Mouse (Mus musculus): ENCODE data around the gene Timm44. TPM values are rescaled to one million over a fixed set of nuclear protein-coding genes. Genes with fewer than 3 reads are reported as not detected.
"Not testable (repeated sequence)": the region's sequence is repeated elsewhere in the genome, so short reads cannot be mapped to it uniquely, and the experiment has no call there.

The Timm44 gene
- total RNA-seq, 2 experiments from 2014 or later, result 74.5 to 128 TPM

DNA sequence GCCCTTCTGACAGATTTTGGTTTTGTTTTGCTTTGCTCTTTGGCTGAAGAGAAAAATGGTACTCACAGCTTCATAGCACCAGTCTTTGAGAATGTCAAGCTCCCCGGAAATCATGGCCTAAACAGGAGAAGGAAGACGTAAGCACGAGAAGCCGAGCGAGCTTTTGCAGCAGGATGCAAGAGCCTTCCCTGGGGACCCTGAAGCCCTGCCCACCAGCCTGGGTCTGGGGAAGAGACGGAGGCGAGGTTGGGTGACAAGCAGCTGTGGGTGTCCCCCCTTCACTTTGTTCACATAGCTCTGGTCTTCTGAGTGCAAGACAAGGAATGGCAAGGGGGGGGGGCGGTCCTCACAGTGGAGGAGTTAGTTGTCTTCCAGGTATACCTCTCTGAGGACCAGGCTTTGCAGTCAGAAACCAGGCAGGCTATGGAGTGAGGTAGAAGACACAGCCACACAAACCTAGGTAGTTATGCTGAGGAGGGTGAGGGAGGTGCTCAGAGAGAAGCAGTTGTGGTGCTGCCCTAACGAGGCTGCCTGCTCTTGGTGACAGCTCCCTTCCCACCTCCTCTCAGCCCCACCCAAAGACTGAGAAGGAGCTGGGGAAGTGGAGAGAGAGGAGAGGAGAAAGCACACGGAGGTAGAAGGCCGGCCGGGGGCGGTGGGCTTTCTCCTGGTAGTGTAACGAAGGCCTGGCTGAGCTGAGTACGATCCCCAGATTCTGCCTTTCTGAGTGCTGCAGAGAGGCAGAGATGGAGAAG, 10.4 kb downstream of the Timm44 start:
- no peak for ATAC-seq (replicated peaks; ENCODE audit: poor library complexity, severe bottlenecking)

DNA sequence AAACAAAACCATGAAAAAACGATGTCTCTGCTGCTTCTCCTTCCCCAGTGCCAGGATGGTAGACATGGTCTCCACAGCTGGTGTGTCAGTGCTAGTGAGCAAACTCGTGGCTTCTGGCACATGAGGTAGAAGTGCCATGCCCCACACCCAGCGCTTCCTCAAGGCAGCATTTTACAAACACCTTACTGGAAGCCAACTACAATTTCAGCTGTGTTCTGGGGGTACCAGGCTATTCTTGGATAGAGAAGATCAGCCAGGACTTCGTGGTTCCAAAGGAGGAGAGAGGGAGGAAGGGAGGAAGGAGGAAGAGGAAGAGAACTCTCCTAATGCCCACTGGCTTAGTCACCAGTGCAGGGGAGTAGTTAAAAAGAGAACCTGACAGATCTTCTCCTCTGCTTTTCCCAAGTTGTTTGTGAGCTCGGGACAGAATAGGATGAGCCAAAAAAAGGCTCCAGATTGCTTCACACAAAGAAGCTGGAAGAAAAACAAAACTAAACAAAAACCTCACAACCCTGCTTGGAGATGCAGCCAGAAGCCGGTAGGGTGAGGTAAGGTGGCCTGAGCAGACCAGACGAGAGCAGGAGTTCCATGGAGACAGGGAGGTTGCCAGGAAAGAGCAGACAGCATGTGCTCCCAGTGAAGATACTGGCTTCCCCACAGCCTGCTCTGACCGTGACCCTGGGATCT, 12.5 kb downstream of the Timm44 start:
- ATAC-seq (replicated peaks; ENCODE audit: poor library complexity, severe bottlenecking), result no peak

DNA sequence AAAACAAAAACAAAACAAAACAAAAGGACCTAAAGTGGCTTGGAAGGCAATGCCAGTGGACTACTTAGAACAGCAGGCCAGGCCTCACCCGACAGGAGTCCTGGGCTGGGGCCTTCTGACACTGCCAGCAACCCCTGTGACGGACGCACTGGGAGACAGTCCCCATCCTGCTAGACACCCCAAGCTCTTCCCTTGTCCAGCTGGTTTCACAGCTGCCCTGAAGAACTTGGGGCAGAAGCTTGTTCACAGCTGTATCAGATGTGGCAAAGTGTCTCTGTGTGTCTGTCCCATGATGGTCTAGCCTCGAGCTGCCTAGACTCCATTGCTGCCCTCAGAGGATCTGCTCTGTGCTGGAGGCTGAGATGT, 15.9 kb downstream of the Timm44 start:
- ATAC-seq (replicated peaks; ENCODE audit: poor library complexity, severe bottlenecking), result no peak

DNA sequence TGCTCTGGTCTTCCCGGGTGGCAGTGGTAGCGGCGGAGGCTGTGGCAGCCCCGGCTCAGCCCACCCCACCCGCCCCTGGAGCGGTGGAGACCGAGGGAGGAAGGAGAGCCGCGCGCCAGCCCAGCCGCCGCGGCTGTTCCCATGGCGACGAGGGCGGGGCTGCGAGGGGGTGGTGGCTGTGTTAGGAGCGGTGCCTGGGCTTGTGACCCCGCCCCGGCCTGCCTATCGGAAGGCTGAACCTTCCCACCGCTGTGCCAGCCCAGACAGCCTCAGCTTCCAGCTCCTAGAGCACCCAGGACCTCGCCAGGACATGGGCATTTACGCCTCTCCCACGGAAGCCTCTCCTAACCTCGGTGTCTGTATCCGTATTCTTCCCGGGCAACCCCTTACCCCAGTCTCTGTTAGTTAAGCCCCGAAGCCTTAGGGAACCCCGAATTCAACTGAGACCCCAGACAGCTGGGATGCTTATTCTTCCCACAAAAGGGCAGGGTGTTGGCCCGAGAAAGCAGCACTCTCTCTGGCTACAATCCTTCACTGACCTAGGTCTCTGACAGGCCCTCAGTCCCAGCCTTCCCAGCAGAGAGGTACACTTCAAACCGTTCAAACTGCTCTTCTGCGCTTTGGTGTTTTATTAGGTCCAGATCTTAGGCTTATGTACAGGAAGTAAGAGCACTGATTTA, 16.4 kb downstream of the Timm44 start, which contains the start of gene Ctxn1:
Gene Ctxn1 (minus strand): TSS at position 150 of the 680 bp plus-strand sequence.
- ATAC-seq (replicated peaks; ENCODE audit: poor library complexity, severe bottlenecking), result peak; percentile 88

DNA sequence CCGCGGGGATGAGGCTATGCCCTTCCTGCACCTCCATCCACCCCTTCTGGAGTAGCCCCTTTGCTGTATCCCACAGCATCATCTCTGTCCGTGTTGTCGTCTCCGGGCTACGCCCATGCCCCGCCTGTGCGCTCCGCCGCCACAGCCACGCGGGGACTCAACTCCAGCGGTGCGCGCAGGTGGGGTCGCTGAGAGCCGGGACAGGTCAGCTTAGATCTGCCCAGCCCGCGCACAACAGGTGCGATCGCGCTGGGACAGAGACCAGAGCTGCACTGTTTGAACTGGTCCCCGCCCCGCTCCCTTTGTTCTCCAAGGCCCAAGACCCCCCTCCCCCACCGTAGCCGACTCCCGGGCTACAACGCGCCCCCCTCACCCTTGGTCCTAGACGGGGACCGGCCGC, 17.0 kb downstream of the Timm44 start:
- peak; percentile 13 for ATAC-seq (replicated peaks; ENCODE audit: poor library complexity, severe bottlenecking)

DNA sequence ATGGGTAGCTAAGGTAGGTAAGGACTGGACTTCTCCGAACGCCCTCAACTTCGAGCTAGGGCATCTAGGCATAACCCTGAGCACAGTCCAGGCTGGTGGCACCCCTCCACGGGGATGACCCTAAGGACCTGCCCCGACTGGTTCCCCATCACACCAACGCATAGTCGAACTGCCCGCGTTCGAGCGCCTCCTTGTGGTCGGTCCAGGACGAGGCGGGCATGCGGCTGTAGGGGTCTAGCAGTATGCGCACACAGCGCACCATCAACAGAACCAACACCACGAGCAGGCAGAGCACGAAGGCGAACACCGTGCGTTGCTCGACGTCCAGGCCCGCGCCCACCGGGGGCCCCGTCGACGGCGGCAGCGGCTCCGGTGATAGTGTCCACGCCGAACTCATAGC, 17.5 kb downstream of the Timm44 start:
- peak; percentile 69 for ATAC-seq (replicated peaks; ENCODE audit: poor library complexity, severe bottlenecking)

DNA sequence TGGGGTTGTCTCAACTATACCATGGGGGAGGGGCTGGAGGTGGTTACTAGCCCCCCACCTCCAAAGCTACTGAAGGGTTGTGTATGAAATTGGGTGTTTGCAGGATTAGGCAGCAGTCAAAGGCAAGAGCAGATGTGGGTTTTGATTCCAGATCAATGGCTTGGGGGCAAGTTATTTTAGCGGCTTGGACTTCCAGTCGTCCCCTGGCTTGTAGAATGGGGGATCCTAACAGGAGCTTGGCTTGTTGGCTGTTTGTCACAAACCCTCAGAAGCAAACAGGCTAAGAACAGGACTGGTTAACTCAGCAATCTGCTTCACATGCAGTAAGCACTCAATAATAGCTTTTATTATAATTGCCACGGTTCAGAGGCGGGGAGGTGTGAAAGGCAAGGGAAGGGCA, 18.4 kb downstream of the Timm44 start:
- no peak for ATAC-seq (replicated peaks; ENCODE audit: poor library complexity, severe bottlenecking)

DNA sequence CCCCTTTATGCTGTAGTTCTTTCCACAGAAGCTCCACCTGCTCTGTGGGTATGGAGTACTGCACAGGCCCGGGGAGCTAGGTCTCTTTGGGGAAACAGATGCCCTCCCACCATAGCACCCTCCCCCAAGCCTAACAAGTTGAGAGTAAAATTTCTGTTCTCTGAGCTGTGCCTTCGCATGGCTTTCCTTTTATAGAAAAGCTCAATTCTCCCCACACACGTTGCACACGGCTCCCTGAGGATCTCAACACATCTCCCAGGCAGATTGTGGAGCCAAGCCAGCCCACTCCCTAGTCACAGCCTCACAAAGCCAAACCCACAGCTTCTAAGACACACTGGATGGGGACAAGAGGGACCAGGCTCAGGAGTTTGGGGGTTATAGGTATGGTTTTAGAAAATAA, 18.8 kb downstream of the Timm44 start:
- no peak for ATAC-seq (replicated peaks; ENCODE audit: poor library complexity, severe bottlenecking)

DNA sequence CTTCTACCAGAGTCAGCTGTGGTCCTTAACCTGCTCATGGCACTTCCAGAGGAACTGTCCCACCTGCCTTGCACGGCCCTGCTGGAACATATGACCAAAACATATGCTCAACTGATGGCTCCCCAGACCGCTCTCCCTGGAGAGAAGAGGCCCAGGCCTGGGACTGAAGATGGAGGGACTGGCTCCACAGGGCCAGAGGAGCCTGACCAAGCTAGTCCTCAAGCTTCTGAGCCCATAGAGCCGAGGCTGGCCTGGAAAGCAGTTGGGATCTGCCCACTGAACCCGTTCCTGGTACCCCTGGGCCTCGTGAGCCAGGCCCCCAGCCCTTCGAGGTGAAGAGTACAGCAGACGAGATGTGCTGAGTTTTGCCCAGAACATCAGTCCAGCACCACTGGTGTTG, 20.2 kb downstream of the Timm44 start:
- ATAC-seq (replicated peaks; ENCODE audit: poor library complexity, severe bottlenecking), result not testable (repeated sequence)

DNA sequence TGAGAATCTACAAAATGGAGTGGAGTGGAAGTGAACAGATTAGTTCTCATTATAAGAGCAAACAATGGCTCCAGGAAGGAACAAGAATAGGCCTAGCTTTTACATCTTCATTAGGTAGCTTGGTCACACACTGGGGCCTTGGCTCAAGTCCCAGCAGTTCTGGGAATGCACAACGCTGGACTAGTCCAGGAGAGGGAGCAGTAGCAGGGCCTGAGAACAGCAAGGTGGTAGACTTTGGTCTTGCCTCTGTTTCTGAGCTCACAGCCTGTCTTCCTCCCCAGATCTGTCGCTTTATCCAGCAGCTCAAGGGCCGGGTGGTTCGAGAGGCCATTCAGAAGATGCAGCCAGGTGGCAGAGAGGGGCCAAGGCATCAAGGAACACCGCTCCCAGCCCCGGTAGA, 21.7 kb downstream of the Timm44 start:
- ATAC-seq (replicated peaks; ENCODE audit: poor library complexity, severe bottlenecking), result no peak

DNA sequence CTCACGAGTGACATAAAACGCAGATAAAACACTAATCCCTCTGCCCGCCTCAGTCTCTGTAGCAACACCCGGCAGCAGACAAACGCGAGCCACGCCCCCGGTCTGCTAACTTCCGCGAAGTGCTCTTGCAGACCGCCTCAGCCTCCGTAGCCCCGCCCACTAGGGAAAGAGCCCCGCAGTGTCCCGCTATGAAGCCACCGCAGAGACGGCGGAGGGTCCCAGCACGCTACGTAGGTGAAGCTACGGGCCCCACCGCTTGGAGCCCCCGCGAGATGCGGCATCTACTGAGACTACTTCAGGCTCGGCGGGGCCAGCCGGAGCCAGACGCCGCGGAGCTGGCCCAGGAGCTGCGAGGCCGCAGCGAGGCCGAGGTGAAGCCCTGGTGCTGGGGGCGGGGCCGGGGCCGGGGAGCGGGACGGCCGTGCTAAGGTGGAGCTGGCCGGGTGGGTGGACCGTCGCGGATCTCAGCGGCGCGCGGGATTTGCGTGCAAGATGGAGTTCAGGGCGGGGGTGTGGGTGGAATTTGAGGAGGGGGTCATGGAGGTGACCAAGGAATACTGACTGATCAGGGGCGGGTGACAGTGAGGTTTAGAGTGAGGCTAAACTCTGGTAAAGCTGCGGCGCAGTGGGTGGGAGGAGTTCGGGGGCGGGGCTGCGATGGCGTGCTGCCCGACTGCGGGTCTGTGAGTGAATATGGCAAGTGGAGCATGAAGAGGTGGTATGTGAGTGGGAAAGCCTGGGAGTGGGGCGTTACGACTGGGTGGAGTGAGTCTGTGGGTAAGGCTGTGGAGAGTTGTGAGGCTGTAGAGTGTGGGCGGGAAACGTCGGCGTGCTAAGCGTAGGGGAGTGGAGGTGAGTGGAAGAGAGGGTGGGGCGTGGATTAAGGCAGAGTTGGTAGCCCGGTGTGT, 22.5 kb downstream of the Timm44 start, which contains the start of gene Snapc2:
Gene Snapc2 (plus strand): TSS at position 147 of the 908 bp plus-strand sequence.
- ATAC-seq (replicated peaks; ENCODE audit: poor library complexity, severe bottlenecking), result peak; percentile 81

DNA sequence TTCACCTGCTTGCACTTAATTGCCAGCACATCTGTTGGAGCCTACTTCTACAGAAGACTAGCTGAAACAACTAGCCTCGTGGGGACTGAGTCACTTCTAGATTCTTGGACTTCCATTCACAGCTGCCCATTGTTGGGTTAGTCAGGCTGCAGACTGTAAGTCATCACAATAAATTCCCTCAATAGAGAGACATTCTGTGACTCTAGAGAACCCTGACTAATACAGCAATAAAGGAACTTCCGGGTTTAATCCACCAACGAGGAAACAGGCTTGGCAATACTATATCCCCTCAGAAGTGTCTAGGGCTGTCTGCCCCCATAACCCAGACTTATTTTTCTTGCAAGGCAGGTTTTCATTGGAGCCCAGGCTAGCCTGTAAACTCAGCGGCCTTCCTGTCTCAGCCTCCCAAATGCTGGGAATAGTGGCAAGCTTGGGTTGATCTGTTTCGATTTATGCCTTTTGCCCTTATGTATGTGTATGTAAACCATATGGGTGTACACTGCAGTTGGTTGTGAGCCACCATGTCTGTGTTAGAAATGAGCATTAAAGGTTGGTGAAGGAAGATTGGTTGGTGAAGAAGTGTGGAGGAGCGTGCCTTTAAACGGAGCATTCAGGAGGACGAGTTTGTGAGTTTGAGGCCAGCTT, 23.5 kb downstream of the Timm44 start:
- no peak for ATAC-seq (replicated peaks; ENCODE audit: poor library complexity, severe bottlenecking)

DNA sequence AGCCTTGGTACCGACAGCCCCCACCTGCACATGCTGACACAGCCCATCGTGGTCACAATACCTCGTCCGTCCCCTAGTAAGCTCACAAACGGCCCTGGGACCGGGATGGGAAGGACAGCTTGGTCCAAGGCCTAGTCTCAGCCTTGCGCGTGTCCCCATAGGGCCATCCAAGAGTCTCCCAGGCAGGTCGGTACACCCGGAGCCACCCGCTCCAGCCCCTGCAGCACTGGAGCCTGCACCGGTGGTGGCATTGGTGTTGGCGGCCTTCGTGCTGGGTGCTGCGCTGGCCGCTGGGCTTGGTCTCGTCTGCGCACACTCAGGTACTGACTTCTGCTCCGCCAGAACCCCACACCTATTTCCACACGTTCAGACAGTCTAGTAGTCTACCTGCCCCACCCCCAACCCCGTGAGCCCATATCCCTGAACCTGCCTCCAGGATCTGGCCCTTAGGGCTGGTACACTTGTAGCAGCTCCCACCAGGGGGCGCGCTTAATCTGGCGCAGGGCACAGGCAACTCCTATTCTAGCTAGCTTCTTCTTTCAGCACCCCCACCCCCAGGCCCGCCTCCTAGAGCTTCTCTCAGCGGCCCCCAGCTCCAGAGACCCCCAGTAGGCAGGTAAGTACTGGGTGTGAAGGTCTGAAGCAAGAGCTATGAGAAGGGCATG, 25.3 kb downstream of the Timm44 start:
- ATAC-seq (replicated peaks; ENCODE audit: poor library complexity, severe bottlenecking), result peak; percentile 62

DNA sequence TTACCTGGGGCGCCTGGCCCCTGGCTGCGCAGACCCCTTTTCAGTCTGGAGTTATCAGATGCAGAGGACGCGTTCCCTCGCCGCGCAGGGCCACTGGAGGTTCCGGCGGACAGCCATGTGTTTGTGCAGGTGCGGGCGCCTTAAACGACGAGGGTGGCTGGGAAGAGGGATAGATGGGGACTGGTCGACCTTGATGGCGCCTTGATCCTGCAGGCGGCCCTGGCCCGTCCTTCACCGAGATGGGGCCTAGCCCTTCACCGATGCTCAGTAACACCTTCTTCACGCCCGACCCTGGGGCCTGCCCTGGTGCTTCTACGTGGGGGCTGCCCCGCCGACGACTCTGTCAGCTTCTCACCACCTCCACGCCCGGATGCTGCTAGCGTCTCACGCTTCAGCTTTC, 26.5 kb downstream of the Timm44 start:
- ATAC-seq (replicated peaks; ENCODE audit: poor library complexity, severe bottlenecking), result no peak

DNA sequence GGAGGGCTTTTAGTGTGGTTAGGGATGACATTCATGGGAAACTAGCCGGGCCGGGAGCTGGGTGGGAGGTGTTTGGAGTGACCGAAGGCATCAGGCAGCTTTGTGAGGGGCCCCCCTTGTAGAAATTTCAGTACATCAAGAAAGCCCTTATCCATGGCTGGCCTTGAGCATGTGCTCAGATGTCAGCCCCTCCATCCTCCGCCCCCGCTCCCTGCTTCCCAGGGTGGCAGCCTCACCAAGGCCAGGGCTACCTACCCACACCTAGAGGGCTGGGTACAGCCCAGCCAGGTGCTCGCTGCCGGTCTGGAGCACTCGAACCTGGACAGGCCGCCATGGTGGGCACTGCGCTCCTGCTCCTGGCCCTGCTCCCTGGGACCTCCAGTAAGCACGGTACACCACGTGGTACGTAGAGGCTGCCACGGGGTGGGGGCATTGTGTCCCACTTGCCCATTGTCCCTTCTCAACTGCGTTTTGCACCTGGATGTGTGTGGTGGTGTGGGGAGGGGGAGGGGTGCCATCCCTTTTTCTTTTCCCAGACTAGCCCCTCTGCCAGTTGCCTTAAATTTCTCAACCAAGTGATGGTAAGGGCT, 27.7 kb downstream of the Timm44 start, which contains the start of gene Tgfbr3l:
Gene Tgfbr3l (plus strand): TSS at position 264 of the 590 bp plus-strand sequence.
- ATAC-seq (replicated peaks; ENCODE audit: poor library complexity, severe bottlenecking), result no peak

DNA sequence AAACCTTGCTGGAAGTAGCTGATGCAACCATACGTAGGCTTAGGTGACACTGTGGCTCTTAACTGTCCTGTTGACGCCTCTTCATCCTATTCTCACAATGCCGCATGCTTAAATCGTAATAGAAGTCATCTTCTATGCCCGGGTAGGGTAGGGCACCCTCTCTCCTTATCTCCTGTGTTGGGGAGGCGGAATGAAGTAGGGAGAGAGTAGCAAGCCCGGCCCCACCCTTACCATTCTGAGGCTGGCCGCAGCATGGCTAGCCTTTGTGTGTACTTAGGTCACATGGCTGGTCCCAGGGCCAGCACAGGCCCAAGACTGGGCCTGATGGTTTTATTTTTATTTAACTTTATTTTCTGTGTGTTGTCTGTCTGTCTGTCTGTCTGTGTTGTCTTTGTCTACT, 28.5 kb downstream of the Timm44 start:
- no peak for ATAC-seq (replicated peaks; ENCODE audit: poor library complexity, severe bottlenecking)

DNA sequence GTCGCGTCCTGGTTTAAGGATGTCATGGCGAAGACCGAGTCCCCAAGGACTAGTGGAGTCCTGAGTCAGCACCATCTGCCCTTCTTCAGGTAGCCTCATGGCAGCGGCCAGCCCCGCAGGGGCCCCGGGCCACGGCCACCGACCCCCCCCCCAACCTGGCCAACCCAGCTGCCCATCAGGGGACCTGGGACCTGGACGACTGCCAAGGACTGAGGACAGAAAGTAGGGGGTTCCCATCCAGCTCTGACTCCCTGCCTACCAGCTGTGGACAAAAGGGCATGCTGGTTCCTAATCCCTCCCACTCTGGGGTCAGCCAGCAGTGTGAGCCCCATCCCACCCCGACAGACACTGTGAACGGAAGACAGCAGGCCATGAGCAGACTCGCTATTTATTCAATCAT, 30.0 kb downstream of the Timm44 start:
- ATAC-seq (replicated peaks; ENCODE audit: poor library complexity, severe bottlenecking), result no peak

DNA sequence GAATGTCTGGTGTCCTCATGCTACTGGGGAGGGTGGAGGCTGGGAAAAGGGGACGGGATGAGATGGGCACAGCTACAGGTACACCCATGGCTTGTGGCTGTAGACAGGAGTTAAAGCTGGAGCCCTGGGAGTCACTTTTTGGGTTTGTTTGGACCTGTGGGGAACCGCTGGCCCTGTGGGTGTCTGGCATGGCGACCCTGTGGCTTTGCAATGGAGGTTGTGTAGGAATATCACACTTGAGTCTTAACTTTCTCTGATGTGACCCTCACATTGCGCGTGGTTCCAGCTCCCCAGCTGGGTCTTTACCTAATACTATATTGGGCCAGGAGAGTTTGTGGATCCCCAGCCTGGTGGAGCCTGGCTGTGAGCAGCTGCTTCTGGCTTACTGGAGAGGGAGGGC, 30.7 kb downstream of the Timm44 start:
- no peak for ATAC-seq (replicated peaks; ENCODE audit: poor library complexity, severe bottlenecking)

Data from granulocyte monocyte progenitor cell, adult 5-6 weeks (primary cell).